Mouse (Mus musculus): ENCODE measurements around the gene Pkd1. TPM values are rescaled to one million over a fixed set of nuclear protein-coding genes. Genes with fewer than 3 reads are reported as not detected.
A peak's percentile ranks its signal among the peaks of the same experiment; 100 is the strongest.

Gene Pkd1
- polyA plus RNA-seq, 1 experiment from 2014 or later, result 26.3 TPM

- Histone ChIP-seq H3K9me3 (ENCODE audit: low read length) (no peaks in the 10 kb centered on the region), H3K9ac (replicated peaks; ENCODE audit: low read depth) (no peak overlapping the region), H3K36me3 (ENCODE audit: insufficient read depth, low read length) (peaks cover 48% of the 10 kb centered on the region), H3K27me3 (replicated peaks; ENCODE audit: insufficient read depth, low read length) (no peaks in the 10 kb centered on the region), H3K4me3 (ENCODE audit: low read depth, low read length) (no peak overlapping the region), H3K27ac (ENCODE audit: low read length) (no peak overlapping the region), H3K4me1 (ENCODE audit: insufficient read depth, low read depth, low read length) (no peaks in the 10 kb centered on the region), H3K4me2 (replicated peaks; ENCODE audit: low read depth, low read length) (no peak overlapping the region)
- WGBS, result 77% methylated on average over 14 of the region's 14 CpGs
- TF ChIP-seq CTCF (IDR thresholded peaks at IDR 0.05) (peak; percentile 33; the same call in 1 of the 2 replicates), EP300 (IDR thresholded peaks at IDR 0.05) (no peak)
- peak; percentile 47 for ATAC-seq
- peak; percentile 26 for DNase-seq (ENCODE audit: low spot score)
These were observed 68.0 kb downstream of the Pkd1 start for GRCm38 (mm10) chr17:24617561-24618194.

GRCm38 (mm10) chr17:24625472-24625871 lies 75.8 kb downstream of the Pkd1 start:
- 90% methylated on average over 8 of the region's 8 CpGs for WGBS
- no peak overlapping the region for H3K9ac ChIP-seq (replicated peaks; ENCODE audit: low read depth)
- ATAC-seq (no peak), DNase-seq (ENCODE audit: low spot score) (no peak)
- no peaks in the 10 kb centered on the region for H3K9me3 ChIP-seq (ENCODE audit: low read length)
- no peaks in the 10 kb centered on the region for H3K27me3 ChIP-seq (replicated peaks; ENCODE audit: insufficient read depth, low read length)
- no peak for TF ChIP-seq CTCF (IDR thresholded peaks at IDR 0.05)
- no peak for TF ChIP-seq EP300 (IDR thresholded peaks at IDR 0.05)
- no peak overlapping the region for H3K27ac ChIP-seq (ENCODE audit: low read length)
- H3K4me1 ChIP-seq (ENCODE audit: insufficient read depth, low read depth, low read length), result no peaks in the 10 kb centered on the region
- peaks cover 54% of the 10 kb centered on the region for H3K36me3 ChIP-seq (ENCODE audit: insufficient read depth, low read length)
- H3K4me2 ChIP-seq (replicated peaks; ENCODE audit: low read depth, low read length), result no peak overlapping the region
- H3K4me3 ChIP-seq (ENCODE audit: low read depth, low read length), result no peak overlapping the region

GRCm38 (mm10) chr17:24628646-24629045 lies 79.0 kb downstream of the Pkd1 start:
- Histone ChIP-seq H3K36me3 (ENCODE audit: insufficient read depth, low read length) (peaks cover 34% of the 10 kb centered on the region), H3K27ac (ENCODE audit: low read length) (no peak overlapping the region), H3K4me2 (replicated peaks; ENCODE audit: low read depth, low read length) (no peak overlapping the region), H3K4me3 (ENCODE audit: low read depth, low read length) (no peak overlapping the region), H3K27me3 (replicated peaks; ENCODE audit: insufficient read depth, low read length) (no peaks in the 10 kb centered on the region), H3K4me1 (ENCODE audit: insufficient read depth, low read depth, low read length) (peaks cover 9% of the 10 kb centered on the region; the same call in 1 of the 2 replicates), H3K9ac (replicated peaks; ENCODE audit: low read depth) (no peak overlapping the region), H3K9me3 (ENCODE audit: low read length) (no peaks in the 10 kb centered on the region)
- ATAC-seq (no peak), DNase-seq (ENCODE audit: low spot score) (peak; percentile 73)
- TF ChIP-seq EP300 (IDR thresholded peaks at IDR 0.05) (no peak), CTCF (IDR thresholded peaks at IDR 0.05) (peak; percentile 97)
- 27% methylated on average over 5 of the region's 5 CpGs for WGBS

GRCm38 (mm10) chr17:24630072-24630471 lies 80.4 kb downstream of the Pkd1 start:
- Histone ChIP-seq H3K4me2 (replicated peaks; ENCODE audit: low read depth, low read length) (no peak overlapping the region), H3K4me3 (ENCODE audit: low read depth, low read length) (no peak overlapping the region), H3K27ac (ENCODE audit: low read length) (no peak overlapping the region), H3K27me3 (replicated peaks; ENCODE audit: insufficient read depth, low read length) (no peaks in the 10 kb centered on the region), H3K36me3 (ENCODE audit: insufficient read depth, low read length) (peaks cover 27% of the 10 kb centered on the region), H3K4me1 (ENCODE audit: insufficient read depth, low read depth, low read length) (peaks cover 21% of the 10 kb centered on the region), H3K9me3 (ENCODE audit: low read length) (no peaks in the 10 kb centered on the region), H3K9ac (replicated peaks; ENCODE audit: low read depth) (no peak overlapping the region)
- TF ChIP-seq EP300 (IDR thresholded peaks at IDR 0.05), result no peak
- no peak for TF ChIP-seq CTCF (IDR thresholded peaks at IDR 0.05)
- DNase-seq (ENCODE audit: low spot score) (no peak), ATAC-seq (no peak)
- 83% methylated on average over 14 of the region's 14 CpGs for WGBS

- TF ChIP-seq CTCF (IDR thresholded peaks at IDR 0.05) (no peak), EP300 (IDR thresholded peaks at IDR 0.05) (no peak)
- H3K36me3 ChIP-seq (ENCODE audit: insufficient read depth, low read length), result peaks cover 15% of the 10 kb centered on the region
- H3K9ac ChIP-seq (replicated peaks; ENCODE audit: low read depth), result peak within 1 kb of the TSS; percentile 72
- no peaks in the 10 kb centered on the region for H3K9me3 ChIP-seq (ENCODE audit: low read length)
- H3K27ac ChIP-seq (ENCODE audit: low read length), result peak within 1 kb of the TSS; percentile 97
- H3K27me3 ChIP-seq (replicated peaks; ENCODE audit: insufficient read depth, low read length), result no peaks in the 10 kb centered on the region
- H3K4me3 ChIP-seq (ENCODE audit: low read depth, low read length), result peak within 1 kb of the TSS; percentile 66
- 1% methylated on average over 50 of the region's 51 CpGs for whole genome bisulfite sequencing
- H3K4me1 ChIP-seq (ENCODE audit: insufficient read depth, low read depth, low read length), result peaks cover 37% of the 10 kb centered on the region
- DNase-seq (ENCODE audit: low spot score) (peak; percentile 92), ATAC-seq (peak; percentile 70)
- peak within 1 kb of the TSS; percentile 95 for H3K4me2 ChIP-seq (replicated peaks; ENCODE audit: low read depth, low read length)
These were observed 82.7 kb downstream of the Pkd1 start, which contains the start of the genes Tsc2 and Nthl1 for GRCm38 (mm10) chr17:24632167-24632812. Gene Tsc2, minus strand, starts transcription at chr17:24632630. Gene Nthl1, plus strand, starts transcription at chr17:24632680.

GRCm38 (mm10) chr17:24632813-24633449 lies 83.3 kb downstream of the Pkd1 start:
- Histone ChIP-seq H3K4me3 (ENCODE audit: low read depth, low read length) (peak overlapping the region; percentile 66), H3K9ac (replicated peaks; ENCODE audit: low read depth) (peak overlapping the region; percentile 72), H3K36me3 (ENCODE audit: insufficient read depth, low read length) (peaks cover 15% of the 10 kb centered on the region), H3K27ac (ENCODE audit: low read length) (peak overlapping the region; percentile 97), H3K4me2 (replicated peaks; ENCODE audit: low read depth, low read length) (peak overlapping the region; percentile 95), H3K4me1 (ENCODE audit: insufficient read depth, low read depth, low read length) (peaks cover 40% of the 10 kb centered on the region), H3K27me3 (replicated peaks; ENCODE audit: insufficient read depth, low read length) (no peaks in the 10 kb centered on the region), H3K9me3 (ENCODE audit: low read length) (no peaks in the 10 kb centered on the region)
- peak; percentile 87 for TF ChIP-seq EP300 (IDR thresholded peaks at IDR 0.05)
- TF ChIP-seq CTCF (IDR thresholded peaks at IDR 0.05), result no peak
- ATAC-seq, result peak; percentile 82
- WGBS, result 5% methylated on average over 21 of the region's 22 CpGs
- peak; percentile 94 for DNase-seq (ENCODE audit: low spot score)
